Mouse (Mus musculus) liver, adult 2 months (tissue): Measurements from ENCODE around the gene Psma1. TPM values are rescaled to one million over a fixed set of nuclear protein-coding genes. Genes with fewer than 3 reads are reported as not detected.

Experiments
- DNase-seq: peaks from one replicate; pipeline ENCODE4 v3.0.0-alpha.2; 2011; ENCODE audit warnings: low read depth, low spot score; ENCODE audit errors: extremely low read depth
- H3K27ac ChIP-seq: fragments of 200-500 bp; replicated peaks from 2 replicates; pipeline ENCODE4 v1.5.1; 2012; ENCODE audit warnings: low read depth, mild to moderate bottlenecking, control low read depth, inconsistent platforms, low read length; ENCODE audit not compliant: insufficient read depth
- H3K27me3 ChIP-seq: fragments of 200-500 bp; 2 replicates; pipeline ENCODE4 v1.6.1; 2012; ENCODE audit warnings: mild to moderate bottlenecking, moderate library complexity, low read length, inconsistent platforms; ENCODE audit not compliant: control insufficient read depth, insufficient read depth
- H3K36me3 ChIP-seq: fragments of 200-500 bp; 2 replicates; pipeline ENCODE4 v1.6.1; 2012; ENCODE audit warnings: low read length, inconsistent platforms; ENCODE audit not compliant: control insufficient read depth, insufficient read depth
- H3K4me1 ChIP-seq: fragments of 200-500 bp; 2 replicates; pipeline ENCODE4 v1.6.1; 2011; ENCODE audit warnings: low read length; ENCODE audit not compliant: control insufficient read depth, insufficient read depth
- H3K4me3 ChIP-seq: fragments of 200-500 bp; 2 replicates; pipeline ENCODE4 v1.5.1; 2011; ENCODE audit warnings: low read depth, mild to moderate bottlenecking, control low read depth, low read length, moderate library complexity; ENCODE audit not compliant: insufficient read depth
- H3K79me2 ChIP-seq: fragments of 200-500 bp; 2 replicates; pipeline ENCODE4 v1.6.1; 2012; ENCODE audit warnings: inconsistent platforms, mild to moderate bottlenecking, low read length, moderate library complexity; ENCODE audit not compliant: control insufficient read depth, insufficient read depth
- H3K9ac ChIP-seq: fragments of 200-500 bp; 2 replicates; pipeline ENCODE4 v1.6.1; 2012; ENCODE audit warnings: low read depth, mild to moderate bottlenecking, control low read depth, inconsistent platforms, low read length
- CTCF ChIP-seq: fragments of 200-500 bp; IDR thresholded peaks from 2 replicates; pipeline ENCODE4 v1.5.1; 2011; ENCODE audit warnings: low read depth, low read length, control low read depth
- POLR2A ChIP-seq: fragments of 200-500 bp; IDR thresholded peaks from 2 replicates; pipeline ENCODE4 v1.6.1; 2011; ENCODE audit warnings: low read length, control low read depth; ENCODE audit not compliant: insufficient read depth; ENCODE audit errors: extremely low read depth
- WGBS: fragments of 180-500 bp; shearing (Covaris S2); methylation state at CpG from one replicate; pipeline ENCODE4 v1.1.7; 2018; 5-methylcytosine and 5-hydroxymethylcytosine counted together
- polyA plus RNA-seq: library from polyadenylated mRNA; depleted of rRNA; stranded (reverse); fragments of >200 nt; gene quantifications from 2 replicates; pipeline ENCODE4 v1.2.3, GENCODE M21; 2012
- total RNA-seq: library from RNA; depleted of rRNA; stranded (reverse); fragments of >200 nt; gene quantifications from 2 replicates; pipeline ENCODE4 v1.2.3, GENCODE M21; 2014

Psma1 gene
- total and polyA plus RNA-seq, 2 experiments, result 88.9 to 194 TPM

DNA sequence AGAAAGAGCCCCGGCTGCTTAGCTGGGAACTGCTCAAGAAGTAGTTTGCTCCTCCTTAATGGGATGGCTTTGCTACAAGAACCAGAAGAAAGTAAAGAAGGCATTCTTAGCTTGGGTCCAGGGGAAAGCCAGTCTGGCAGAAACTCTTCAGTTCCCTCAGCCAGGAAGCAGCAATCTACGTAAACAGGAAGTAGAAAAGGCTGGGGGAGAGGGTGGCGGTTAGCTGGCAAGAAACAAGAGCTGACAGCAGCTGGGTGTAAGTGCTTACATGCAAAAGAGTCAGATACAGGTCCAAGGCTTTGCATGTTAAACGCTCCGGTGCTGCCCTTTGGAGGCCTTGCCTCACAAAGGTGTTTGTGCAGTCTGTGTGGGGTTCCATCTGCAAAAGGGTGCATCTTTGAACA lies 41.5 kb upstream of the Psma1 start:
- Histone ChIP-seq H3K27me3 (no peaks in the 10 kb centered on the region), H3K36me3 (no peaks in the 10 kb centered on the region), H3K79me2 (no peaks in the 10 kb centered on the region), H3K9ac (no peak overlapping the region), H3K27ac (peak overlapping the region; percentile 57), H3K4me3 (no peak overlapping the region), H3K4me1 (peaks cover 5% of the 10 kb centered on the region; the same call in 1 of the 2 replicates)
- WGBS, result 70% methylated on average over 5 of the region's 5 CpGs
- no peak for TF ChIP-seq CTCF
- no peak for TF ChIP-seq POLR2A
- DNase-seq, result no peak

- no peak for TF ChIP-seq POLR2A
- TF ChIP-seq CTCF, result no peak
- no peak overlapping the region for H3K4me3 ChIP-seq
- H3K27me3 ChIP-seq, result no peaks in the 10 kb centered on the region
- DNase-seq, result no peak
- peaks cover 4% of the 10 kb centered on the region; the same call in 1 of the 2 replicates for H3K4me1 ChIP-seq
- no peak overlapping the region for H3K9ac ChIP-seq
- H3K27ac ChIP-seq, result 0 out of 2 replicates have a peak overlapping the region, but pooled peaks have one; percentile 7
- no peaks in the 10 kb centered on the region for H3K79me2 ChIP-seq
- WGBS, result 78% methylated on average over 5 of the region's 5 CpGs
- no peaks in the 10 kb centered on the region for H3K36me3 ChIP-seq
These were observed 40.5 kb upstream of the Psma1 start for GRCm38 (mm10) chr7:114316361-114316871.

DNA sequence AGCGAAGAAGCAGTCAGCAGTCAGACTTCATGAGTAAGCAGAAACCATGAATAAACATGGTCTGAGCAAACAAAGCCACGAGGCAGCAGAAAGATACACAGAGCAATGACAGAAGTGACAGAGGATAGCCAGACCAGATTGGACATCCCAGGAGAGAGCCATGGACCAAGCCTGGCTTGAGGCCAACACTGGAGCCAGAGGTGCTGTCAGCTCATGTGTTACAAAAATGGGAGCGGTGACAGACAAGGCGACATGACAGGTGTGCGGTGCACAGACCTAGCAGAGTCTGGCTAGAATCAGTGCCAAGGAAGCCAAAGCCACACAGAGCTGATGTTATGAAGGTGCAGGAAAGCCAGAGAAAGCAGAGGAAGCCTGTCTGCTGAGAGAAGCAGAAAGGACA lies 35.3 kb upstream of the Psma1 start:
- Histone ChIP-seq H3K9ac (peak overlapping the region; percentile 44), H3K27me3 (no peaks in the 10 kb centered on the region), H3K4me3 (no peak overlapping the region; the same call in 1 of the 2 replicates), H3K79me2 (no peaks in the 10 kb centered on the region), H3K27ac (peak overlapping the region; percentile 14), H3K36me3 (no peaks in the 10 kb centered on the region), H3K4me1 (peaks cover 4% of the 10 kb centered on the region)
- 13% methylated on average over 5 of the region's 5 CpGs for WGBS
- TF ChIP-seq CTCF, result no peak
- TF ChIP-seq POLR2A, result no peak
- peak; percentile 95 for DNase-seq

GRCm38 (mm10) chr7:114309020-114309419 lies 33.1 kb upstream of the Psma1 start:
- 64% methylated on average over 4 of the region's 4 CpGs for WGBS
- no peak overlapping the region for H3K9ac ChIP-seq
- TF ChIP-seq CTCF, result no peak
- no peak for TF ChIP-seq POLR2A

DNA sequence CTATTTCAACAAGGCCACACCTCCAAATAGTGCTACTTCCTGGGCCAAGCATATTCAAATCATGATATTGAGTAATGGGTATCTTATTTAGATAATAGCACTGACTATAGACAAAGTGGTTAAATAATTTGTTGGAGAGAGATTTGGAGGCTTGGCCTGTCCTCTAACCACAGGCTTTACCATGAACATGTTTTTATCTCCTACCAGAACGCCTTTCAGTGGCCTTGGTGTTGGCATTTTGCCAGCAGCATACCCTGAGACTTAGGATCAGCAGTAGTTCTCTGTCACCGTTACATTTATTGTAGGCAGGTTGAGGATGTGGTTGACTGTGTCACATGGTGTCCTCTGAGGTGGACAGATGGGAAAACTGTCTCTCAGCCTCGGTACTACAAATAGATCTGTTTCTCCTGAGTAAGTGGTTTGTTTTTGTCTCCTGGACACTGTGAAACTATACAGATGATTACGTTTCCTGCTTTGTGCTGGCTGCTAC lies 25.4 kb upstream of the Psma1 start:
- Histone ChIP-seq H3K4me3 (no peak overlapping the region), H3K79me2 (no peaks in the 10 kb centered on the region), H3K9ac (no peak overlapping the region), H3K27me3 (no peaks in the 10 kb centered on the region), H3K36me3 (no peaks in the 10 kb centered on the region), H3K27ac (no peak overlapping the region), H3K4me1 (no peaks in the 10 kb centered on the region)
- TF ChIP-seq POLR2A (no peak), CTCF (no peak)
- 67% methylated on average over 4 of the region's 4 CpGs for WGBS
- DNase-seq, result no peak

More at GRCm38 (mm10) chr7:114309020-114309419, 33.1 kb upstream of the Psma1 start:
- H3K27ac ChIP-seq, result no peak overlapping the region
- peaks cover 4% of the 10 kb centered on the region for H3K4me1 ChIP-seq
- no peaks in the 10 kb centered on the region for H3K27me3 ChIP-seq
- DNase-seq, result no peak
- no peaks in the 10 kb centered on the region for H3K79me2 ChIP-seq
- no peaks in the 10 kb centered on the region for H3K36me3 ChIP-seq
- H3K4me3 ChIP-seq, result no peak overlapping the region

GRCm38 (mm10) chr7:114300782-114301181 lies 24.9 kb upstream of the Psma1 start:
- 98% methylated on average over 2 of the region's 2 CpGs for WGBS
- Histone ChIP-seq H3K79me2 (no peaks in the 10 kb centered on the region), H3K4me1 (no peaks in the 10 kb centered on the region), H3K4me3 (no peak overlapping the region), H3K36me3 (no peaks in the 10 kb centered on the region), H3K27ac (no peak overlapping the region), H3K9ac (no peak overlapping the region), H3K27me3 (no peaks in the 10 kb centered on the region)
- DNase-seq, result no peak
- TF ChIP-seq CTCF (no peak), POLR2A (no peak)
